Mouse (Mus musculus) thymus, adult 2 months (tissue): ENCODE data around the gene Tfap2a.

Experiments
- CTCF ChIP-seq: fragments of 200-500 bp; IDR thresholded peaks from 2 replicates; pipeline ENCODE4 v1.5.1; 2012; ENCODE audit warnings: mild to moderate bottlenecking, control low read depth, low read length, moderate library complexity, borderline replicate concordance; ENCODE audit not compliant: control insufficient read depth, poor library complexity, insufficient read depth; ENCODE audit errors: extremely low read depth
- POLR2A ChIP-seq: fragments of 200-500 bp; IDR thresholded peaks from 2 replicates; pipeline ENCODE4 v1.6.1; 2012; ENCODE audit warnings: mild to moderate bottlenecking, low read length, control low read depth, moderate library complexity; ENCODE audit not compliant: control insufficient read depth, poor library complexity, insufficient read depth; ENCODE audit errors: extremely low read depth

GRCm38 (mm10) chr13:40716771-40717716, 21.1 kb downstream of the Tfap2a start:
- TF ChIP-seq CTCF, result no peak
- TF ChIP-seq POLR2A, result no peak
